Mouse (Mus musculus): ENCODE measurements at regions not wholly inside any gene's neighbourhood (a gene's known extent, or its start where the extent isn't known, plus 50 kb on each side); places are given as distances from the start of the nearest gene placed in this dataset.
A peak's percentile ranks its signal among the peaks of the same experiment; 100 is the strongest.
"Not testable (repeated sequence)": the region's sequence is repeated elsewhere in the genome, so short reads cannot be mapped to it uniquely, and the experiment has no call there.

DNA sequence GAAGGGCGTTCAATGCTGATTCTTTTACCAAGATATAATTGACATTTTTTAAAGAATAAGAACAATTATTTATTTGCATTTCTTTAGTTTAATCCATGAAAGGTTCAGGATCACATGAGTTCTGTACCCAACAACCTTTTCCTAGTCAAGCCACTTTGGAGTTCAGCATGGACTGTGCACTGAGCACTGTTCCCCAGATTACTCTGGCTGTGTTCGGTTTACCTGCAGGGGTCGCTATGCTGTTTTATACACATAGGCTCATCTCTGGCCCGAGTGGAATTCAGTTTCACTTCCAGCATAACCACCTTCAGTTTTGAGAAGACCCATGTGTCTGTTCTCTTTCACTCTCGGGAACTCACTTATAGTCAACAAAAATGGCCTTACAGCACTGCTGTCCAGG is 93.5 kb upstream of the Smarcad1 start:
- not testable (repeated sequence) for DNase-seq

DNA sequence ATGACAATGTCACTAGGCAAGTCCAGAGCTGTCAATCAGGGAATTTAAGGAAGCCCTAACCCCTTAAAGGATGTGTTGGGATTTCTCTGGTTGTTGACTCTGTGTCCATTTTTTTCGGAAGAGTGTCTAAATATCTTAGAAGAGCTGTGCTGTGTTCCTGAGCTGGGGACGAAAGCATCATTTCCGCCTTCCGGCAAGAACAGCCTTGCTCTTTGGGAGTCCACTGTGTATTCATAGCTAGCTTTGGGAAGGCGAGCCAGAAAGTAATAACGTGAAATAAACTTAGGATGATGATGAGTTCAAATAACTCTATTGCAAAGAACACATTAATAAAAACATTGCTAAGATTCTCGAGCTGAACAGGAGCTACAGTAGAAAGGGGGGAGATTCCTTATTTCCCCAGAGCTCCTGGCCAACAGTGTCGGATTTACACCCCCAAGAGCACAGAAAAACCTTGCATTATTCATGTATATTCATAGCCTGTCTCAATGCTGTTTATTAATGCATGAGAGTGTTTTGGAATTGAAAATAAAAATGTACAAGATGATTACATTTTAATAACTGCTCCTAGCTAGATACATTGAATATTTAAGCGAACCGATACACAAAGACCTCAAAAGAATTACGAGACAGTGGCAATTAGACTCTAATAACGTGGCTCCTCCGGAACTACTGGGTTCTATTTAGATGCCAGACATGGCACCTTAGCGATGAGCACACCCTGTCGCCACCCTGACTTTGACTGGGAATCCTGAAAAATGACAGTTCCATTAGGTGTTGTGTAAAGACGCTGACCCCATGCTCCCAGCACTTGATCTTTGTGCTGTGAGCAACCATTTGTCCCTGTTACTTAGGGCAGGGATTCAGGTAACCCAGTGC is 80.5 kb upstream of the Smarcad1 start:
- no peak for DNase-seq

DNA sequence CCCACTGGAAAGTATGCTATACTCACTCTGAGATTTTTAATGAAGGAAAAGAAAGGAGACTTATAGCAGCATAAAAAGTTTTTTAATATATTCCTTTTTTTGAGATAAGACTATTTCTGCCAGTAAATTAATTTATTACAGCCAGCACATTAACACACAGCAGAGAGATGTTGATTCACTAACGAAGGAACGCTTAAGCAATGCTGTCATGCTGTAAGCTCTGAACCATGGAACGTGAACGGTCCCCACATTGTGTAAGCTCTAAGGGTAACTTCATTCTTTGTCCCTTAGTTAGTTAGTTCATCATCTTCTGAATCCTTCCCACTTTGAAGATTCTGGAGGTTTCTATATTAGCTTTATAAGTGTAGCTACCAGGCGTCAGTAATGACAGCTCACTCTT is 79.8 kb upstream of the Smarcad1 start:
- DNase-seq: no peak

DNA sequence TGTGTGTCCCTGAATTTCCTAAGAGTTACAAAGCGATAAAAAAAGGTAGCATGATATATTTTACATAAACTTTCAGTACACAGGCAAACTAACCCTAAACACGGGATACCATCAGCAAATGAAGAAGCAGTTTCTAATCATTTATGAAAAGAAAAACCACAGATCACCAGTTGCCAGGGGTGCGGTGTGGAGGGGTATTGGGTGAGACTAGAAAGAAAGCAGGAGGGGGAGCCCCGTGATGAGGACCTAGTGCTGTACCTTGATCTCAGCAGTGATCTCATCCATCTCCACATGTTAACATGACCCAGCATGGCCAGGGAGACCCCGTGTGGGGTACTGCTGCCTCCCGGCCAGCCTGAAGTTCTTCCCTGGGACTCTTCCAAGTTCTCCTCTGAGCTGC is 77.7 kb upstream of the Smarcad1 start:
- no peak for DNase-seq

DNA sequence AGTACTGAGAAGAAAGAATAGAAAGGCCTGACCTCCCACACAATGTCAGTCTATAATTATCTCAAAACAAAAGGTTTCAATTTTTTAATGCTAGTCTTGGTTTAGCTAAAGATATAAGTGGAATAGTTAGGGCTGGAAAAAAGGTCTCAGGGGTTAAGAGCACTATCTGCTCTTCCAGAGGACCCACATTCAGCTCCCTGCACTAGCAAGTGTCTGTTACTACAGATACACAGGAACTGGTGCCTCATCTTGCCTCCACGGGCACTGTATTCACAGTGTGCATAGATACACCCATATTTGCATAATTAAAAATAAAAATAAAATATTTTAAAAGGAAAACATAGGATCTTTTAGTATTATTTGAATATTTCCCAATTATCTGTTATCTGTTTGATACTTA is 77.2 kb upstream of the Smarcad1 start:
- no peak for DNase-seq

DNA sequence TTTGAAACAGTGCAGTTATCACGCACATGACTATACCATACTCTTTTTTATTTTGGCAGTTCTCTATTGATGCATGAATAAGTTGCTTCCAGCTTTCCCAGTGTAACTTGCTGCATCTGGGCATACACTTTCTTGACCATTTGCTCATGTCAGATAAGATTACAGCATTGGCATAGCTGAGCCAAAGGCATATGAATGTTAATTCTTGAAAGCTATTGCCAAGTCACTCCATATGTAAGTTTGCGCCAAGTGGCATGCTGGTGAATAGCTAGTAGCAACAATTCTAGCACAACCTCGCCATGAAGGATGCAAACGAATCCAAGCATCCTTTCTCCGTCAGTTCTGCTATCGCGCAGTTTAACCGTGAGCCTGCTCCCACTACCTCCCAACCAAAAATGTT is 72.2 kb upstream of the Smarcad1 start:
- DNase-seq: no peak

DNA sequence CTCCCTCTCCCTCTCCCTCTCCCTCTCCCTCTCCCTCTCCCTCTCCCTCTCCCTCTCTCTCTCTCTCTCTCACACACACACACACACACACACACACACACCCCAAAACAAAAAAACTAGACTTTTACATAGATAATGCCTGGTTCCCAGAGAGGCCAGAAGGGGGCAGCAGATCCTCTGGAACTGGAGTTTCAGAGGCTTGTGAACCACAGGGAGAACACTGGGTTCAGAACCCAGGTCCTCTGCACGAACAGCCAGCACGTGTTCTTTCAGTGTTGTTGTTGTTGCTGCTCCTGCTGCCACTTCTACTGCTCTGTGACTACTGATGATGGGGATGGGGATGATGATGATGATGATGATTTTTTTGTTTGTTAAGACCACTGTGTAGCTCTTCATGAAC is 68.4 kb upstream of the Smarcad1 start:
- peak; percentile 33 for DNase-seq

DNA sequence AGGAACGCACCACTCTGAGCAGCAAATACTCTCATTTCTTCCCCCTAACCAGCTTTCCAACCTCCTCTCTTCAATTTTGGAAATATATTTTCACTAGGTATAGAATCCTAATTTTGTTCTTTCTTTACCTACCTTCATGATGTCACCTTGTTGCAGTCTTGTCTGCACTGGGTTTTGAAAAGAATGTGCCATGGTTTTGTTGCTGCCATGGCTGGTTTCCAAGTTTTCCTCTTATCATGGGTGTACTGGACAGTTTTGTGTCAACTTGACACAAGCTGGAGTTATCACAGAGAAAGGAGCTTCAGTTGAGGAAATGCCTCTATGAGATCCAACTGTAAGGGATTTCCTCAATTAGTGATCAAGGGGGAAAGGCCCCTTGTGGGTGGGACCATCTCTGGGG is 67.9 kb upstream of the Smarcad1 start:
- not testable (repeated sequence) for DNase-seq

DNA sequence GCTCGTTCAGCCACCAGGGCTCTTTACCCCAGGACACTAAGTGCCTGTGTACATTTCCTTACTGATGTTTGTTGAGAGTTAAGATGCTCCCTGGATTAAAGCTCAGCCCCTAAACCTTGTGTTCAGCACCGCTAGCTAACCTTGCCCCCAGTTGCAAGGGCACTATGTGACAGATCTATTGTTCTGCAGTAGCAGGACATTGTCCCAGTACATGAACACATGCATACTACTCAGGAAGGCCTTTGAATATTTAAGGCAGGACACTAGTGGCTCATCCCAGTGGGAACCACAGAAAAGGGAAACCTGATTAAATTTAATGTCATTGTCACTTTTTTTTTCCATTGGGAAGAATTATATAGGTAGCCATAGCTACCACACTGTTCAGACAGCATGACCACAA is 60.3 kb upstream of the Smarcad1 start:
- no peak for DNase-seq

Measured in adrenal gland, postnatal 10 days (tissue).